Mouse (Mus musculus): ENCODE measurements around the gene Plxna4.

Plxna4 gene

DNA sequence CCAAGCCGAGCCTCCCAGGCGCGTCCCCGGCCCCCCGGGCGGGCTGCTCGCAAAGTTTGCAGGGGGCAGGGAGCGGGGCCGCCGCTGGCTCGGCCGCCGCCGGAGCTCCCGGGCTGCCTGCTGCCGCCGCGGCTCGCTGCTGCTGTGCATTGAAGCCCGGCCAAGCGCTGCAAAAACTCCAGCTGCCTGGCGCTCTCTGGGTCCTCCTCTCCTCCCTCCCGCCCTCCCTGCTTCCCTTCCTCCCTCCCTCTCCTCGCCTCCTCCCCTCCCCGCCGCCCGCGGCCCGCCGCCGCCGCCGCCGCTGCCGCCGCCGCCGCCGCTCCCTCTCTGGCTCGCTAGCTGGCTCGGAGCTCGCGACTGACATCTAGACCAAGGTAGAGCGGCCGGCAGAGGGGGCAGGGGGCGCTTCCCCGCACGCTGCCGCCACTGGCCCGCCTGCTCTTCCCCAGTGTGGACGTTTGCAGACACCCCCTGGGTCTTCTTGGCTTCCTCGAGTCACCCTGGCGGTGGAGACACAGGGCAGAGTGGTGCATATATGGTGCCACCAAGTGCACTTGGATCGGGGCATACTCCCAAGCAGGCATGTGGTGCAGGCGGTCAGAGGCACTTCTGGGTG lies at the start of gene Plxna4:
Gene Plxna4, minus strand, starts transcription at position 137 of the 616 bp plus-strand sequence.
- DNase-seq = peak; percentile 60

DNA sequence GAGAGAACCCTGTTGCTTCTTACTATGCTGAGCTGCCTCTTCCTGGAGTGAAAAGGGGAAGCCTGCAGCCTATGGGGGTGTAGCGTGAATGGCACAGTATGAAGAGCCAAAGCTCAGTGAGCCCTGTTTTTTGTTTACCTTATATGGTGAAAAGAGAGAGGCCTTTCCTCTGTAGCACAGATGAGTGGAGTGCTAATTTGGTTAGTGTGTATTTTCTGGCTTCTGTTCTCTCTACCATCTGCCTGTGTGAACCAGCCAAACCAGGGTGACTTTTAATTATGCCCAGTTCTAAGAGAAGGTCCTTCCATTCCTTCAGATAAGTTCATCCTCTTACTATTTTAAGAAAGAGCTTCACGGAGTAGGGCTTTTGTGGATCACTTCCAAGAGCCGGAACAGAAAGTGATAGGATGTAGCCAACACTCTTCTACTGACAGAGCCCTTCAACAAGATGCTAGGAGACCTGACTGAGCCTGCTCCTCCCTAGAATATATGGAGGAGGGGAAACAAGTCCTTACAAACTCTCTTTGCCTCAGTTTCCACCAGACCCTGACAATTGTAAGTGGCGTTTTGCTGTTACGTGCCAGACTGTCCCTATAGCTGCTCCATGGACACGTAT lies 49.7 kb upstream of the Plxna4 start:
- DNase-seq = no peak

DNA sequence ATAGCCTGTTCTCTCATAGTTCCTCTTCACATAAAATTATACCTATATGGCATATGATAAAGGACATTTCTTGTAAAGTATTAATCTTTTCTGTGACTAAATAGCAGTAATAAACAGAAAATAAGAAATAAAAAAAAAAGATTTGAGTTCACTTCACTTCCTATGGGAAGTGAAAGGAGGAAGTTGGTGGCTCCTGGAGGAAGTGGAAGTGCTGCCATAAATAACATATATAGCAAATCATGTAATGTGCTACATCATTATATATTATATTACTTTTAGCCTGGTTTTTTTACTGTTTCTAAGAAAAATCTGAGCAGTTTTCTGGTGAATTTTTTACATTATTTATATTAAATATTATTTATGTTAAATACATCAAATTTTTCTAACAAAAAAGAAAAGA lies 22.7 kb upstream of the Plxna4 start:
- DNase-seq = no peak

DNA sequence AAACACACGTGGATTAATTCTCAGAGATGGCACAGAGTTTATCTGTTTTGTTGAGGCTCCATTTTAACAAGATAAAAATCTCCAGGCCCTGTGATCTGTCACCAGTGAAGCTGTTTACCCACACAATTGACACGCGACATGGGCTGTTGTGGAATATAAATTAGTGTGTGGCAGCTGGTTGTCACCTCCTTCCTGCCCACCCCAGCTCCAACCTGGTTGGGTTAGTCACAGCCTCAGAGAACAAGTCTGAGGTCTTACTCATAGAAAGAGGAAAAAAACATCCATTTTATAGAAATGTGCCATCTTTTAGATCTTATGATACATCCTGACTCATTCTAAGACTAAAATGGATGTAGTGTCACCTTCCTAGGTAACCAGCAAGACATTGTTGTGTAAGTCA lies 18.8 kb upstream of the Plxna4 start:
- no peak for DNase-seq

DNA sequence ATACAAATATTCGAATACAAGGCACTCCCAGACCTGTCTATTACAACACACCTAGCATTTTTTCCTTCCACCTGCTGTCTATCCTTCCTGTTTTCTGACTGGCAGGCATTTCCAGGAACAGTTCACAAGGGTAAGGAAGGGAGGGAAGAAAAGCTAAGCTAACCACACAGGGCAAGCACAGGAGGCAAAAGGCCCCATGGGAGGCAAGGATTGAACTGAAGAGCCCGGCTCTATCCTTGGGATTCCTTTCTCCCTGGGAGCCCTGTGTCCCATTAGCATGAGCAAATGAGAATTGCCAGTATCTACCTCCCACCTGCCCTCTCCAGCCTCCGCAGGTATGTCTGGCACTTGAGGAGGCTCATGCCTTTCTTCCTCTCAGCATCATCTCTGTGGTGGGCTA lies 17.6 kb upstream of the Plxna4 start:
- DNase-seq = no peak

DNA sequence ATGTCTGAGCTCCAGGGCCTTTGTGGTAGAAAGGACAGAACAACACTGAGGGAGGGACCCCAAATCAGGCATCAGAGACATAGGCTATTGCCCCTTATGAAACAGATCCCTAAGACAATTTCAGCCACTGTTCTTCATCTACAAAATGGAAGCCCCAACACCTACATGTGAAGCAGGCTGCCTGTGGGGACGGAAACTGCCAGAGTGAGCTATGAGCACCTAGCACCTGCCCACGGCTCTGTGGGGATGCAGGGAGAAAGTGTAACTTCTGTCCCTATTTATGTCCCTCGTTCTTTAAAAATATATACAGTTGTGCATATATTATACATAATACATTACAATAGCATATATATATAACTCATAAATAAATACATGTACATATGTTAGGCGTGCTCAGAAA lies 16.9 kb upstream of the Plxna4 start:
- DNase-seq = no peak

DNA sequence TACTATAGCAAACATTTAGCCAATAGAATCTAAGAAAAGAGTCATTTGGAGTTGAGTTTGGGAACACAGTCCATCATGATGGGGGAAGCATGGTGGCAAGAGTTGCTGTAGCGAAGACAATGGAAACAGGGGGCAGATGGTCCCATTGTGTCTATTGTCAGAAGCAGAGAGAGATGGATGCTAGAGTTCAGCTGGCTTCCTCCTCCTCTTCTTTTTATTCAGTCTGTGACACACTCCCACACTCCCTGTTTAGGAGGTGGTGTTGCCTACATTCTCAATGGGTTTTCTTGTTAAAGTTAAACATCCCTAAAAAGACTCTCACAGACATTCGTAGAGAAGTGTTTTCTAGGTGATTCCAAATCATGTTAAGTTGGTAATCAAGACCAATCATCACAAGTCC lies 14.1 kb upstream of the Plxna4 start:
- DNase-seq = no peak

DNA sequence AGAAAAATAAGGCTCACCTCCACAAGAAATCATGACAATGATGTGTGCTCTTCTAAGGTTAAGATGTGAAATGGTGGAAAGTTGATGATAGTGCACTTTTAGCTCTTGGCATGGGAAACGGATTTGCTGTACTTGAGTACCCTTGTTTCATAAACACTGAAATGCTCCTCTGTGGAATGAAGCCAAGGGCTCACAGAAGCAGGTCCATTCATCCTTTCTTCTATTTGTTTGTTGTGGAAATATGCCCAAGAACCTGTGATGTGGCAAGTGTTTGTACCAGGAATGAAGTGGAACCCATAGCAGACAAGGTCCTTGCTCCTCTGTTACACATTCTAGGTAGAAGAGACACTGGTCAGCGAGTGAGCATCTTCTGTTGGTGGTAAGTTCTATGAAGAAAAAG lies 13.3 kb upstream of the Plxna4 start:
- DNase-seq = no peak

DNA sequence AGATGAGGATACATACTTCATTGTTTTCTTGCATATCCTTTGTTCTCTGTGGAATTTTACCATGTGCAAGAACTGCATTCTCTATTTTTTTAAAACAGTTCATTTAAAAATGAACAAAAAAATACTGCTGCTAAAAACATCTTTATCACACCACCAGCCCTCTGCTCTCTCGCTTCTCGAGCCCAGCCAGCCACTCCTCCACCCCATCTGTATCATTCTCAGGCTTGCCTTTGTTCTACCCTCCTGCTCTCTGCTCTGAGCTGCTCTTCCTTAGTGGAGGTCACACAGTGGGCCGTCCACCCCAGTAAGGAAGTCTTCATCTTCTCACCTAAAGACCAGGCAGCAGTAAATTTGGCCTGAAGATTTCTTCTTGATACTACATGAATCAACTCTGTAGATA lies 7.6 kb upstream of the Plxna4 start:
- no peak for DNase-seq

DNA sequence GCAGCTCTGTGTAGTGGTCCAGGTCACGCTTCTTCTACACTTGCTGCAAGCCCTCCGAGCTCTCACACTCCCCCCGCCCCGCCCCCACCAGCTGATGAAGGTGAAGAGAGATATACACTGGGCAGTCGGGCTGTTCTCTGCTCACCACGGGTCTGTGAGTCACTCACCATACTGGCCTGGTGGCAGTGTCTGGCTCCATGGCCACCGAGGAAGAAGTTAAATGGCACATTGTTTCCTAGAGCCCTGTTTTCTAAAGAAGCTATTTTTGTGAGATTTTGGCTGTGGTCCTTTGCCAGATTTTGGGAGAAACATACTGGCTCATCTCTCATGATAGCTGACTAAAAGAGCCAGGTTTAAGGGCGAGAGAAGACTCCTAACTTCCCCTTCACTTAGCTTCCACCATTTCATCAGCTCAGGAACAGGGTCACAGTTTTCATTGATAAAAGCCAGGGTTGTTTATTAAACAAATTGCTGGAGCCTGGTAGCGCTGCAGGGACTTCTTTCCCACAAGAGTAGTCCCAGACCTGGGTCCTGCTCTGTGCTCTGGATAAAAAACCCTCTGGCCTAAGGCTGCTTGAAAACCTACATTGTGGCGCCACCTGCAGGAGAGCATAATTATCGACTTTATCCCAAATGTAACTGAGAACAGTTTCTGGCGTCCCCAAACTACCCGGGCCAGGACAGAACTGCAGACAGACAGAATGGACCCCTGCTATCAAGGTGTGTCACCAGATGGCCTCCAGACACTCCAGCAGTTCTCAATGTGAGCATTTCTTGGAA lies 3.2 kb upstream of the Plxna4 start:
- DNase-seq = peak; percentile 69

DNA sequence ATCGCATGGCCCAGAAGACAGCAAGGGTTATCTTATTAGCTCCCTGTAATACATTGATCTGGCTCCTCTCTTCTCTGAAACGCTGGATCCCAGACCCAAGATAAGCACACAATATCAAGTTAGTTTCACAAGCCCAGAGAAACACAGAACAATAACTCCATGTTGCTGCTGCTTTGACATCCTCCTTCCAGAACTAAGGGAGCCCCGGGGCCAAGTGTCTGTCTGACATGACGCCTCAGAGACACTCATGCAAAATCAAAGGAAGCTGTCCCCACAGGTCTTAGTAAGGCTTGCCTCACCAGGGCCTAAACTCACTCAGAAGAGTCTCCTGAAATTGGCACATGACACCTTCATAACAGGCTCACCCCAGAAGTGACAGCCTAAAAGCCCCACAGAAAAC lies 1.6 kb upstream of the Plxna4 start:
- DNase-seq = no peak

DNA sequence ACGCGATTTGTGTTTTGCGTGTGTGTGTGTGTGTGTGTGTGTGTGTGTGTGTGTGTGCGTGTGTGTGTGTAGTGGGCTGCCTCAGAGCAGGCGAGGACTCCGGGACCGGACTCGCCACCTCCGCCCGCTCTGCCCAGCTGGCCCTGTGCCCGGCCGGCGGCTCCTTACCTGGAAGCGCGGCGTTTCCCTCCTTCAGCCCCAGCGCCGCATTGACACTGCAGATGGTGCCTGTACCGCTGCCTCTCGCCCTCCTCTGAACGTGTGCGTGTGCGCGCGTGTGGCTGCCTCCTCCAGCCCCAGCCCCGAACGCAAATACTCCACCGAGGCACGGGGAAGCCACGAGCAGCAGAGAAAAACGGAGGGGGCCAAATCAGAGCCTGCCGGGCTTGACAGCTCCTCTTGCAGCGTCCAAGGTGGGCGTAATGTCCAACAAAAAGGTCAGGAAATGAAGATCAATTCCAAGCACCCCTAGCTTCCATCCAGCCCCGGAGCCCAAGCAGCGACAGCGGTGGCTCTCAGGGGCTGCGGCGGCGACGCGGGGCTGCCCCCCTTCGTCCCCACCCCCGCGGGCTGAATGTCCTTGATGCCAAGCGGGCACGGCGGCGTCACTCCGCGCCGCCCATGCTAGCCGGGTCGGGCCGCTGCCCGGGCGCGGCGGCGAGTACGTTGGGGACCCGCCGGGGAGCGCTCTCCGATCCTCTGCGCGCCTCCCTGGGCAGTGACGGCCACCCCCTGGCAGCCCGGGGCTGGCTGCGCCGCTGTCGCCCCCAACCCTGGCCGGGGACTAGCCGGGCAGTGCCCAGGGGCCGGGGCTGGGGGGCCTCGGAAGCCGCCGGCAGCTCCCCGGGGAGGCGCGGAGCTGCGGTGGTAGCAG lies 619 bp downstream of the Plxna4 start:
- DNase-seq = no peak

DNA sequence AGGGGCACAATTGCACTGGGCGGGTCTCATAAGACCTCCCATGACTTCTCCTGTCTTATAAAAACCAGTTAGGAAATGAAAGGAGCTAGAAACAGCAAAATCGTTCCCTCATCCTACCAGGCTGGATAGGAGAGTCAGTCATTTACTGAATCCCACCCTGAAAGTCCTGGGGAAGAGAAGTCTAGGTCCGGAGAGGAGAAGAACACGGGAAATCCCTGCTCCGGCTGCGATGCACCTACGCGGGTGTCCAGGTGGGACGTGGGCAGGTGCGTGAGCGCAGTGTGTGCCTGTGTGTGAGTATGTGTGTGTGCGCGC lies 1.2 kb downstream of the Plxna4 start:
- DNase-seq = no peak

DNA sequence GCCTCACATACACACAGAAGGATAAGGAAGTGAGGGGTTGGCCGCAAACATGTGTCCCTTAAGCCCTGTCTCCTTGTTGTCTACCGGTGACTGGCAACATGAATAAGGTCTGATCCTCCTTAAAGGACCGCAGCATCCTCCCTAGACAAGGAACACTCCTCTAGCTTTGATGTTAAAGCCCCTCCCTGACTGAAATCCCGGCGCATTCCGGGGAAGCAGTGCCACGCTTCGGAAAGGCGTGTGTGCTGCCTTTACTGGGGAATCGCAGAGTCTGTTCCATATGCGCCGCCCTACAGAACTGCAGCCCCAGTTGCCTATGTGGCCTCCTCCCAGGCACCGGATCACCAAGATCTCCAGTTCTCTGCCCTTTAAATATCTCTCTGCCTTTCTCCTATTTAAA lies 1.6 kb downstream of the Plxna4 start:
- DNase-seq = no peak

DNA sequence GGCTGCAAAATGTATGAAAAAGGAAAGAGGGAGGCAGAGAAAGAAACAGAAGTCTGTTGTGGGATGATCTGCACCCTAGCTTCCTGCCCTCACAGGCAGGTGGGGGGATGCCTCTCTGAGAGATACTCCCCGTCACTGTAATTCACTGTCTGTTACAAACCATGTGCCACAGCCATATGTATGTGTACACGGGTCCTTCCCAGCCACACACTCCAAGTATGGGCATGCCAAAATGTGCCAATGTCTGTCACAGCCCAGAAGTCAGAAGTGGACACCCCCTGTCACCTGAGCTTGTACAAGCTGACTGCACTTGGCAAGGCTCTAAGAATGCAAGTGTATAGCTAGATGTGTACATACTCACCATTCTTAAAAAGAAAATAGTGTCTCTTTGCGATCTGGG lies 2.8 kb downstream of the Plxna4 start:
- DNase-seq = no peak

DNA sequence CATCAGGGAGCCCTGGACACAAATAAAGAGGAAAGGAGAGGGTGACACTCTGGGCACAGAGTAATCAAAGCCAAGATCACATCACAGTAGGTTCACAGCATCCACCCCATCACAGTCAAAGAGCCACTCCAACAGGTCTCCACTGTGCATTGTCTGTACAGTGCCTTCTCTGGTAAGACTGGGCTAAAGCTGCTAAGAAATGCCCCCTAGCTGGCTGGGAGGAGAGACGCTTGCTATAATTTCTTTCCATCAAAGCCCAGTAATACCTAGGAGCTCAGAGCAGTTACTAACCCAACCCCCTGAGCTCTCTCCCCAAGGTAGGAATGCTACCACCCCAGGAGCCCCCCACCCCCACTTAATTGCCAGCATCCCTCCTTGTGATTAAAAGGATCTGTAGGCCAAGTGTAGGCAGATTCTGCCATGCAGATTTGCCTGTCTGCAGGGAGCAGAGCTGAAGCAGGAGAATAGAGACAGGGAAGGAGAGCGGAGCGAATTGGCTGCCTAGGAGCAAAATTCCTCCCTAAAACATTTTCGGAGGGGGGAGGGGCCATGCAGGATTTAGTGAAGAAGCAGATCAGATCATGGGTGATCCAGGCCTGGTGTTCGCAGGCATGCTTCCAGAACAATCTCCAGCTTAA lies 3.6 kb downstream of the Plxna4 start:
- no peak for DNase-seq

DNA sequence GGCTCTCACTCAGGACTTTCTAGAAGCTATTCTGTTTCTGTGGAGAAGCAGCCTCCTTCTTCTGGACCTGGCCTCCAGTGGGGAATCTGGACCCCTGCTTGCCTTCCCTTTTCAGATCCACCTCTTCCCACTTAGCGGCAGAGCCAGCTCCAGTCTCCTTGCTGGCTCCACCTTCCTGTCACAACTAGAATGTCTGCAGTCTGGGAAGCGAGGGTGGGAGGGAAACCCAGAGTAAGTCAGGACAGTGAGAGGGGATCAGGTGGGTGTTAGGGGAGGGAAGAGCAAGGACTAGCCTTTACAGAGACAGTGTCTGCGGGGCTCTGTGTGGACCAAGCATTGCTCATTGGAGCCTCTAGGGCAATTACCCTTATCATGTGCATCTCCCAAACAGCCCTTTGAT lies 4.4 kb downstream of the Plxna4 start:
- DNase-seq = no peak

DNA sequence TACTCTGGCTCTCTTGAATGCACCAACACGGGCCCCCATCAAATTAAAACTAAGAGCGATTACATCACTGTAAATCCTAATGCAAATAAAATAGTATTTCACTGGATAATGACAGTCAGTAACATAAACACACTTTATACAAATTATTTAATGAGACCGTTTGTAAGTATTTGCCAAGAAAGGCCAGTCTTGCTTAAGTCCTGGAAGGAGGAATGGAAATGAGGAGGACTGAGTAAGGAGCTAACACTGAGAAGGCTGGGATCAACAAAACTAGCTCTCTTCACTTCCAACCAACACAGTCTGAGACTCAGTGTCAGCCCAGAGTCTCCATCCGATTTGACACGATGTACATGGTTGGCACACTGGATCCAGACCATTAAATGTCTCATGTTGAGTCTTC lies 16.5 kb downstream of the Plxna4 start:
- DNase-seq = no peak

DNA sequence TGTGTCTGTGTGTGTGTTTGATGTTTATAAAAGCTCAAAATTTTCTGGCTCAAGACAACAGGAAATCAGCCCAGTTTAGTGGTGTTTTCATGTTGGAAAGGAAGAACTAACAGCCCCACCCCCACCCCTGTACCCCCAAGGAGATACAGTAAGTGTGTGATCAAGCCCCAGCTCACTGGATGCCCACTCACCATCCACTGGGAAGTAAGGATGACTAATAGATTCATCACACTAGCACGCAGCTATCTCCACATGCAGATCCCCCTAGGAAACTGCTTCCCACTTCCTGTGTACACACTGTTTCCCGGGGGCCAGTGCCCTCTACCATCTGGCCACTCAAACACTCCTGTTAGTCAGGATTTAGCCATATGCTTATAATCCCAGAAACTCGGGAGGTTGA lies 17.5 kb downstream of the Plxna4 start:
- DNase-seq = no peak

DNA sequence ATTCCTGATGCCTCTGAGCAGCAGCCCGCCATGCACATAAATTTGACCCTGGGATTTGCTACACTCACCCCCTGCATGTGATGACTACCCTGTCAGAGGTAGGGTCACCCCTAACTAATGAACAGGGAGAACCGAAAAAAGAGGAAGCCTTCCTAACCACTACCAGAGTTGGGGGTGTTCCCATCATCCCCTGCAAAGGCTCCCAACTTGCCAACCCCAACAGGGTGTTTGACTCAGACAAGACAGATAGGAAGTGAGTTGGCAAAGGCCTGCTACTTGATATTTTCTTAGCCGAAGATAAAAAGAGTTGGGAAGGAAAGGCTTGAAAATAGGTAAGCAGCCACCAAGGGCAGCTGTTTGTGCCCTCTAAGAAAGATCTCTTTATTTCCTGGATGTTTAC lies 18.1 kb downstream of the Plxna4 start:
- DNase-seq = no peak

DNA sequence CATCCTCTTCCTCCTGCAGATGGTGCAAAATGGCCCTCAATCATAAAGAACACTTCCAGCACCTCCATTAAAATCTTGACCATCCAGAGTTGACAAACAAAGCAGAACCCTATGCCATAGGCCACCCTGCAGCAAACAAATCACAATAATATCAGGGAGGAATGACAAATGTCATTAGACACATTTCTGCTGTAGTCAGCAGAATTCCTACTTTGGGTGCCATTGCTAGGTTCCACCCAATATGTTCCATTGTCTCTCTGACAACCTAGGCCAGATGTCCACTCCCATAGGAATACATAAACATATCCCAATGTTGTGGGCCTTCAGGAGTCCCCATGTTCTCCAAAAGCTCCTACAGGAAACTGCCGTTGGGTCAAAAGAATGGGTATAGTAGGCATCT lies 41.1 kb downstream of the Plxna4 start:
- no peak for DNase-seq

DNA sequence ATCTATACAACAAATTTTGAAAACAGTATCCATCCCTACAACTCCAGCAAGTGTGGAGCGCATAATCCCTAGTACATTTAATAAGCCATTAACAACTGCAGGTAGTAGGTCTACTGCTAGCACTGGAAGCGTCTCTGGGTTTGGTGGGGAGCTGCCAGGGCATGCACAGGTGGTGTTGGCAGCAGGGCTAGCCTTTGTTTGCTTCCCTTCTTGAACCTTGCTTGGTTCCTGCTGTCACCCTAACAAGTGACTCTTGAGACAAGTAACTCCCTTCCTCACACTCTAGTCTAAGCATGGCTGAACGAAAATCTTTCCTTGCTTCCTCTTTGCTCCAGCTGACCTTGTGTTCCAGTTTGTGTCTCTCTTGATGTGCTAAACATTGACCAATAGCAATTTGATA lies 44.0 kb downstream of the Plxna4 start:
- no peak for DNase-seq

DNA sequence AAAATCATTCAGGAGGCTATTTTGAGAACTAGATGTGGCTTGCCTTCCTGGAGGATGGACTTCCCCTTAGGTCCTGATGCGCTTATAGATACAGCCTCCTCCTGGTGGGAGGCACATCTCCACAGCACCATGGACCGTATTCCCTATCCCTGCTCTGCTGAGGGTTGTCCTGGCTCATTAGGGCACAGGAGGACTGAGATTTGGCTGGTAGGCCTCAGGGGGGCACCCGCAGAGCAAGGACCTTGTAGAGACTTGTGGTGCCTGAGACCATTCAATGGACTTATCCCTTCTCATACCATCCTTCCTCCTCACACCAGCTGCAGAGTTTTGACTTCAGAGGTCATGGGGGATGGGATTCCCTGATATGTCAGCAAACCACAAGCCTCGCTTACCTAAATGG lies 47.8 kb downstream of the Plxna4 start:
- DNase-seq = no peak
